27 mouse cellular contexts compared by ENCODE assay signal in genomic region chr8:11518676-11519075, GRCm38 (mm10). TPM values are rescaled to one million over a fixed set of nuclear protein-coding genes. Genes with fewer than 3 reads are reported as not detected.
DNase-seq lines count a peak whose midpoint lies in the region; ATAC-seq lines count a peak whose summit lies in the region.
"Had no signal": no experiment of that assay in that cellular context is flagged by ENCODE, and none has a peak within 500 bp of the region (broad histone marks: within the 10 kb centered on the region; RNA-seq: fewer than 3 reads in every experiment).

No protein-coding gene starts in this region.

- no peaks in the 10 kb centered on the region for H3K4me1 ChIP-seq in lung, embryonic 15.5 days
- no peaks in the 10 kb centered on the region for H3K4me1 ChIP-seq in kidney, embryonic 16.5 days (ENCODE audit: insufficient read depth, low read length)
- H3K4me1 ChIP-seq: embryonic facial prominence, embryonic 12.5 days; forebrain, embryonic 13.5 days; limb, embryonic 10.5 days; midbrain, embryonic 12.5 days; neural tube, embryonic 15.5 days had no signal

- 0 out of 2 replicates have a peak overlapping the region, but pooled peaks have one; percentile 39 for H3K27ac ChIP-seq in lung, embryonic 15.5 days
- H3K27ac ChIP-seq in kidney, embryonic 16.5 days (ENCODE audit: low read length), result no peak overlapping the region
- H3K27ac ChIP-seq: embryonic facial prominence, embryonic 12.5 days; forebrain, embryonic 13.5 days; heart, embryonic 13.5 days; hindbrain, postnatal 0 days; limb, embryonic 10.5 days; liver, embryonic 15.5 days; midbrain, embryonic 12.5 days; neural tube, embryonic 15.5 days had no signal

- DNase-seq in kidney, adult 18-20 months, result peak; percentile 10
- no peak for DNase-seq in kidney, adult 8-10 months
- DNase-seq in lung, postnatal 36 days, result peak; percentile 62
- DNase-seq in left cerebral cortex, adult 9 months (ENCODE audit: low spot score in 2 of 2), result no peak
- no peak for DNase-seq in thymus, postnatal 36 days
- DNase-seq: adrenal gland, postnatal 10 days; B cell, adult 2 months; cerebellum, adult 9-10 months; gastrocnemius, postnatal 25 days; heart, adult 18-20 months; heart, postnatal 14 days; kidney, adult 11 months; kidney, postnatal 10 days; liver had no signal

- WGBS in lung, embryonic 15.5 days, result 83% methylated on average over 11 of the region's 11 CpGs
- WGBS in kidney, embryonic 16.5 days, result 90% methylated on average over 11 of the region's 11 CpGs

- no peak overlapping the region for H3K4me3 ChIP-seq in lung, embryonic 15.5 days
- no peak overlapping the region for H3K4me3 ChIP-seq in kidney, embryonic 16.5 days (ENCODE audit: low read length)
- H3K4me3 ChIP-seq: embryonic facial prominence, embryonic 12.5 days; forebrain, embryonic 13.5 days; heart, embryonic 13.5 days; limb, embryonic 10.5 days; liver, embryonic 15.5 days; midbrain, embryonic 12.5 days; neural tube, embryonic 15.5 days had no signal

- ATAC-seq in lung, embryonic 15.5 days (ENCODE audit: borderline replicate concordance, extremely low read depth, low FRiP score, low TSS enrichment), result 0 out of 2 replicates have a peak, but pooled peaks have one; percentile 15
- no peak for ATAC-seq in kidney, embryonic 16.5 days (ENCODE audit: low FRiP score, low TSS enrichment)
- ATAC-seq: activated CD4-positive, CD25-positive, alpha-beta regulatory T cell, adult 4 months; forebrain, embryonic 13.5 days; hindbrain, postnatal 0 days had no signal

- no peak overlapping the region for H3K4me2 ChIP-seq in lung, embryonic 15.5 days
- H3K4me2 ChIP-seq in kidney, embryonic 16.5 days (replicated peaks; ENCODE audit: low read depth, low read length), result no peak overlapping the region
- H3K4me2 ChIP-seq: embryonic facial prominence, embryonic 12.5 days; forebrain, embryonic 13.5 days; heart, embryonic 13.5 days; liver, embryonic 15.5 days; midbrain, embryonic 12.5 days; neural tube, embryonic 15.5 days had no signal

- peaks cover 43% of the 10 kb centered on the region for H3K36me3 ChIP-seq in lung, embryonic 15.5 days
- peaks cover 38% of the 10 kb centered on the region for H3K36me3 ChIP-seq in kidney, embryonic 16.5 days (ENCODE audit: insufficient read depth, low read length)

- no peaks in the 10 kb centered on the region for H3K9me3 ChIP-seq in lung, embryonic 15.5 days
- H3K9me3 ChIP-seq in kidney, embryonic 16.5 days (ENCODE audit: low read length), result no peaks in the 10 kb centered on the region
- H3K9me3 ChIP-seq: embryonic facial prominence, embryonic 12.5 days; forebrain, embryonic 13.5 days; G1E; heart, embryonic 13.5 days; limb, embryonic 10.5 days; liver, embryonic 15.5 days; midbrain, embryonic 12.5 days; neural tube, embryonic 15.5 days had no signal

- no peak overlapping the region for H3K9ac ChIP-seq in lung, embryonic 15.5 days
- H3K9ac ChIP-seq in kidney, embryonic 16.5 days (replicated peaks; ENCODE audit: low read length), result no peak overlapping the region
- H3K9ac ChIP-seq: embryonic facial prominence, embryonic 12.5 days; forebrain, embryonic 13.5 days; heart, embryonic 13.5 days; liver, embryonic 15.5 days; midbrain, embryonic 12.5 days; neural tube, embryonic 15.5 days had no signal

- no peaks in the 10 kb centered on the region for H3K27me3 ChIP-seq in lung, embryonic 15.5 days
- H3K27me3 ChIP-seq in kidney, embryonic 16.5 days (ENCODE audit: insufficient read depth, low read length), result no peaks in the 10 kb centered on the region
- H3K27me3 ChIP-seq: CH12.LX; embryonic facial prominence, embryonic 12.5 days; forebrain, embryonic 13.5 days; heart, embryonic 13.5 days; liver, embryonic 15.5 days; midbrain, embryonic 12.5 days; neural tube, embryonic 15.5 days had no signal

RNA-seq across cellular contexts. Expression of gene Naxd, which starts 21.4 kb away (rescaled TPM):
- 141 and 157 TPM in 2 replicates for polyA plus RNA-seq in lung, embryonic 15.5 days (2015; fragmentation: Nextera tagmentation; extraction: Ambion mirVana)
- 125 and 132 TPM in 2 replicates for polyA plus RNA-seq in kidney, embryonic 16.5 days (2015; fragmentation: Nextera tagmentation; extraction: Ambion mirVana)

RNA-seq across cellular contexts. Expression of gene Cars2, which starts 31.9 kb away (rescaled TPM):
- polyA plus RNA-seq in lung, embryonic 15.5 days (2015; fragmentation: Nextera tagmentation; extraction: Ambion mirVana), result 23.5 and 24.3 TPM in 2 replicates
- polyA plus RNA-seq in kidney, embryonic 16.5 days (2015; fragmentation: Nextera tagmentation; extraction: Ambion mirVana), result 27.0 and 27.3 TPM in 2 replicates

RNA-seq across cellular contexts. Expression of gene Ing1, which starts 36.7 kb away (rescaled TPM):
- polyA plus RNA-seq in lung, embryonic 15.5 days (2015; fragmentation: Nextera tagmentation; extraction: Ambion mirVana), result 47.4 and 48.1 TPM in 2 replicates
- 34.0 and 37.9 TPM in 2 replicates for polyA plus RNA-seq in kidney, embryonic 16.5 days (2015; fragmentation: Nextera tagmentation; extraction: Ambion mirVana)

RNA-seq across cellular contexts. Expression of gene Rab20, which starts 40.2 kb away (rescaled TPM):
- polyA plus RNA-seq in lung, embryonic 15.5 days (2015; fragmentation: Nextera tagmentation; extraction: Ambion mirVana), result 13.2 and 14.7 TPM in 2 replicates
- 30.6 and 37.3 TPM in 2 replicates for polyA plus RNA-seq in kidney, embryonic 16.5 days (2015; fragmentation: Nextera tagmentation; extraction: Ambion mirVana)
- polyA plus RNA-seq: G1E had no signal

Comparison
In these comparisons a context has a peak if more than half of its experiments do, and no peak if none do; other contexts are left out.
1. DNase-seq: peak in kidney, adult 18-20 months (single experiment) and lung, postnatal 36 days (single experiment); none in kidney, adult 8-10 months (0 of 2), left cerebral cortex, adult 9 months (0 of 2) and thymus, postnatal 36 days (0 of 2).